Mouse (Mus musculus): Measurements from ENCODE around the gene Noxa1.

DNA sequence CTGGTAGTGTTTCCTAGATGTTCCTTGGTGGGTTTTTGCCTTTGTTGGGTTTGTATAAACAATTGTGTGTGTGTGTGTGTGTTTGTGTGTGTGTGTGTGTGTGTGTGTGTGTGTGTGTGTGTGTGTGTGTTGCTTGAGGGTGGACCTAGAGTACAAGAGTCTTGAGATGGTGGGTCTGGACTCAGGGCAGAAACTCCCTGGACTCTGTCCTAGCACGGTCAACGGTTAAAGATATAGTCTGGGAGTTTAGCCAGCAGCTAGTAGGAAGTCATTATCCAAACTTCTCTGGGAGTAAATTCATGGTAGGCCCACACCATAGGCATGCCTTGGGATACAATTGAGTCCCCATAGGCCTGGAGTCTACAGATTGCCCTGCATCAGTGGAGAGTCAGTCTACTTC, 7.1 kb downstream of the Noxa1 start:
- no peak for TF ChIP-seq CTCF (IDR thresholded peaks at IDR 0.05; ENCODE audit: borderline replicate concordance, insufficient read depth, low read length)
- TF ChIP-seq POLR2A (IDR thresholded peaks at IDR 0.05; ENCODE audit: low read depth, low read length), result no peak

Data from embryonic fibroblast, embryonic 13.5 days (primary cell).